Mouse (Mus musculus) kidney, postnatal 14 days (tissue): ENCODE measurements around the gene 1700025C18Rik.
A peak's percentile ranks its signal among the peaks of the same experiment; 100 is the strongest.

Source experiments
- DNase-seq: peaks from one replicate; pipeline ENCODE4 v3.0.0; 2022; ENCODE audit warnings: mixed read lengths

Gene 1700025C18Rik

GRCm38 (mm10) chr2:165034131-165035057 lies 56.2 kb downstream of the 1700025C18Rik start, which contains the start of gene Ncoa5:
Gene Ncoa5, minus strand, starts transcription at chr2:165034867.
- peak; percentile 99 for DNase-seq

- no peak for DNase-seq
Measured at GRCm38 (mm10) chr2:165033306-165033705, 57.2 kb downstream of the 1700025C18Rik start.

GRCm38 (mm10) chr2:165032533-165032932 lies 58.0 kb downstream of the 1700025C18Rik start:
- peak; percentile 23 for DNase-seq
